Mouse (Mus musculus) kidney, embryonic 14.5 days (tissue): ENCODE results near the gene Crebl2. TPM values are rescaled to one million over a fixed set of nuclear protein-coding genes. Genes with fewer than 3 reads are reported as not detected.

Experiments used
- ATAC-seq: fragments of 200-750 bp; cut with Nextera tagmentation; 2 replicates; pipeline ENCODE4 v1.8.0; 2017; ENCODE audit warnings: moderate number of reproducible peaks, mild to moderate bottlenecking, moderate TSS enrichment, moderate library complexity; ENCODE audit not compliant: low FRiP score, low TSS enrichment
- H3K27ac ChIP-seq: fragments of 300-500 bp; sonication (generic); 2 replicates; pipeline ENCODE4 v1.5.1; 2014; ENCODE audit warnings: low read depth, mild to moderate bottlenecking, low read length, moderate library complexity, mixed read lengths
- H3K27me3 ChIP-seq: fragments of 300-500 bp; sonication (generic); 2 replicates; pipeline ENCODE4 v1.6.1; 2014; ENCODE audit warnings: mild to moderate bottlenecking, low read length; ENCODE audit not compliant: control insufficient read depth, insufficient read depth
- H3K36me3 ChIP-seq: fragments of 300-500 bp; sonication (generic); 2 replicates; pipeline ENCODE4 v1.6.1; 2014; ENCODE audit warnings: low read length, mixed read lengths; ENCODE audit not compliant: control insufficient read depth, insufficient read depth
- H3K4me1 ChIP-seq: fragments of 300-500 bp; sonication (generic); 2 replicates; pipeline ENCODE4 v1.6.1; 2014; ENCODE audit warnings: low read length, mixed read lengths; ENCODE audit not compliant: control insufficient read depth, insufficient read depth
- H3K4me2 ChIP-seq: fragments of 300-500 bp; sonication (generic); replicated peaks from 2 replicates; pipeline ENCODE4 v1.6.1; 2014; ENCODE audit warnings: low read depth, mild to moderate bottlenecking, low read length
- H3K4me3 ChIP-seq: fragments of 300-500 bp; sonication (generic); 2 replicates; pipeline ENCODE4 v1.5.1; 2014; ENCODE audit warnings: mild to moderate bottlenecking, low read length
- H3K9ac ChIP-seq: fragments of 300-500 bp; sonication (generic); 2 replicates; pipeline ENCODE4 v1.6.1; 2014; ENCODE audit warnings: low read depth, mild to moderate bottlenecking, low read length, moderate library complexity
- H3K9me3 ChIP-seq: fragments of 300-500 bp; sonication (generic); 2 replicates; pipeline ENCODE4 v1.6.1; 2016; ENCODE audit warnings: low read length; ENCODE audit not compliant: control insufficient read depth
- WGBS: fragments of 180-500 bp; shearing (Covaris S2); extraction: QIAGEN DNeasy Blood & Tissue Kit; methylation state at CpG from one replicate; pipeline ENCODE4 v1.1.7; 2014; 5-methylcytosine and 5-hydroxymethylcytosine counted together
- polyA plus RNA-seq: library from polyadenylated mRNA; unstranded; fragments of >200 nt; fragmentation: Nextera tagmentation; extraction: Ambion mirVana; gene quantifications from 2 replicates; pipeline ENCODE4 v1.2.1, GENCODE M21; 2014

The Crebl2 gene
- polyA plus RNA-seq, 1 experiment from 2014 or later, result 1.7 TPM

DNA sequence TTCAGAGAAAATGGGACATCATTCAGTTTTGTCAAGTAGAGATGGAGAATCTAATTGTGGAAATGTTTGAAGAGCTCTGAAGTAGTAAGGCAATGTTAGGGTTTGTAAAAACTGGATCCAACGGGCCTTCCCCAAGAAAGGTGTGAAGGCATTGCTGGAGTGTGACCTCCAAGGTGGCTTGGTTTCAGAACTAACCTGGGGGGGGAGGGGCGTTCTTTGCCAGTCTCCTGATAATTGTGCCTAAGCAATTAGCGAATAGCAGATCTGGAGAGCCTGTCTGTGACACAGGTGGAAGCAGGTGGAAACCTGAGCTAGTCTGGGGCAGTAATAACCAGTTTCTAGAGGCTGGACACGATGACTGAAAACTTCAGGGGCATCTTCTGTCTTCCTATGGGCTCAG lies 15.8 kb downstream of the Crebl2 start:
- Histone ChIP-seq H3K9ac (no peak overlapping the region), H3K4me1 (no peaks in the 10 kb centered on the region), H3K4me3 (no peak overlapping the region), H3K27ac (no peak overlapping the region), H3K9me3 (no peaks in the 10 kb centered on the region), H3K36me3 (no peaks in the 10 kb centered on the region), H3K27me3 (no peaks in the 10 kb centered on the region), H3K4me2 (no peak overlapping the region)
- WGBS, result 74% methylated on average over 4 of the region's 4 CpGs
- no peak for ATAC-seq

DNA sequence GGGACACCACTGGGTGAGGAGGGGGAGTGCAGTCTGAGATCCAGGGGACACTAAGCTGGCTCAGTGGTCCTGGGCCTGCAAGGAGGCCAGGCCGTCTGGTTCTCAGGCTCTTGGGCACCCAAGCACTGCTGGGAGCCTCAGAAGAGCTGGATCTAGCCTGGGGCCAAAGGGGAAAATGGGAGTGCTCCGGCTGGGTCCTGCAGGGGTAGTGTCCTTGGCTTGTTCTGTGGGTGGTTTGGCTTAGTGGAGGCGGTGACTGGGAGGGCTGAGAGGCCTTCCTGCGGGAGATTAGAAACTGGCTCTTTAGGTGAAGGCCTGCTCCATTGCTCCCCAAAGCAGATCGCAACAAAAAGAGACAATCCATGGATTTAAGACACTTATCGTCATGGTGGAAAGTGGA lies 16.4 kb downstream of the Crebl2 start:
- Histone ChIP-seq H3K4me3 (no peak overlapping the region), H3K9me3 (no peaks in the 10 kb centered on the region), H3K4me1 (no peaks in the 10 kb centered on the region), H3K27me3 (no peaks in the 10 kb centered on the region), H3K9ac (no peak overlapping the region), H3K27ac (no peak overlapping the region), H3K4me2 (no peak overlapping the region), H3K36me3 (no peaks in the 10 kb centered on the region)
- 80% methylated on average over 6 of the region's 6 CpGs for WGBS
- ATAC-seq, result no peak

DNA sequence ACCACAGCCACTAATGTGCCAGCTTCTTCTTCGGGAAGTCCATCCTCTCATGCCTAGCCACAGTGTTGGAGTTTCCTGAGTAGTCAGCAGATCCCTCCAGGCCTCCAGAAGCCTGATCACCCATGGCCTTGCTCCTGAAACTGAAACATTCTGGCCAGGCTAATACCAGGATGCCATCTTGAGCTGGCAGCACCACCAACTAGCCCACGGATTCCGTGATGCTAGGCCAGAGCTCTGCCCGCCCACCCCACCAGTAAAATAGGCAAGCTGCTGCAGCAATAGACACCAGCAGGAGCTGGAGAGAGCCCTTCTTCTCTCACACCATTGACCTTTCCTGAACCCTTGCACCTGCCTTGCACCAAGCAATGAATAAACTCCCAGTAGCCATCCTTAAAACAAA lies 17.6 kb downstream of the Crebl2 start:
- no peak overlapping the region for H3K4me3 ChIP-seq

DNA sequence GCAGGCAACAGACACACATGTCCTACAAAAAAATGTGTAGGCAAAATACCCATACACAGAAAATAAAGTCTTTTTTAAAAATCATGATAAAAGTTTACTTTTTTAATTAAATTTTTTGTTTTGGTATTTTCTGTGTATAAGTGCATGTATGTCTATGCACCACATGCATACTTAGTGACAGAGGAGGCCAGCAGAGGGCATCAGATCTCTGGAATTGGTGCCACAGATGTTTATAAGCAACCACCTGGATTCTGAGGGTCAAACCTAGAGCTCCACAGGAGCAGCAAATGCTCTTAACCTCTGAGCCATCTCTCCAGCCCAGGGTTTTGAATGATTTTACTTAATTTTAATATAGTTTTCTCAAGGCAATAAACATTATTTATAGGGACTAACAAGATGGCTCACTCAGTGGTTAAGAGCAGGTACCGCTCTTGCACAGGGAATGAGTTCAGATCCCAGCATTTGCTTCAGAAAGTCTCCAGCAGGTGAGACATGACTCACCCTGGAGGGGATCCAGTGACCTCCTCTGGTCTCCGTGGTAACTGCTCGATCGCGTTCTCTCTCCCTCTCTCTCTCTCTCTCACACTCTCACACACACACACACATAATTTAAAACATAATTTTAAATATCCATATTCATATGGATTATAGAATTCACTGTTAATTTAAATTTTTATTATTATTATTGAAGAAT lies 18.4 kb downstream of the Crebl2 start:
- Histone ChIP-seq H3K9ac (no peak overlapping the region), H3K27ac (no peak overlapping the region), H3K4me2 (no peak overlapping the region), H3K36me3 (no peaks in the 10 kb centered on the region), H3K9me3 (no peaks in the 10 kb centered on the region), H3K27me3 (no peaks in the 10 kb centered on the region), H3K4me1 (no peaks in the 10 kb centered on the region), H3K4me3 (no peak overlapping the region)
- ATAC-seq, result no peak
- WGBS, result 77% methylated on average over 5 of the region's 5 CpGs

More for the DNA sequence above, 17.6 kb downstream of the Crebl2 start:
- no peak overlapping the region for H3K9ac ChIP-seq
- ATAC-seq, result no peak
- H3K4me2 ChIP-seq, result no peak overlapping the region
- H3K9me3 ChIP-seq, result no peaks in the 10 kb centered on the region
- H3K4me1 ChIP-seq, result no peaks in the 10 kb centered on the region
- no peak overlapping the region for H3K27ac ChIP-seq
- no peaks in the 10 kb centered on the region for H3K27me3 ChIP-seq
- 91% methylated on average over 4 of the region's 4 CpGs for WGBS
- H3K36me3 ChIP-seq, result no peaks in the 10 kb centered on the region

DNA sequence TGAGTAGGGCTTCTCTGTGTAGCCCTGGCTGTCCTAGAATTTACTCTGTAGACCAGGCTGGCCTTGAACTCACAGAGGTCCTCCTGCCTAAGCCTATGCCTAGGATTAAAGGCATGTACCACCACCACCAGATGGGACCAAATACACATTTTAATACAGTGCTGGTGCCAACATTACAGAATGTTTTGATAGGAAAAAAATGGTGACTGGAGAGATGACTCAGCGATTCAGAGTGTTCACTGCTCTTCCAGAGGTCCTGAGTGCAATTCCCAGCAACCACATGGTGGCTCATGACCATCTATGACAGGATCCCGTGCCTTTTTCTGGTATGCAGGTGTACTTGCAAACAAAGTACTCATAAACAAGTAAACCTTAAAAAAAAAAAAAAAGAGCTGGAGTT lies 19.5 kb downstream of the Crebl2 start:
- Histone ChIP-seq H3K4me2 (no peak overlapping the region), H3K27ac (no peak overlapping the region), H3K27me3 (no peaks in the 10 kb centered on the region), H3K9me3 (no peaks in the 10 kb centered on the region), H3K4me3 (no peak overlapping the region), H3K9ac (no peak overlapping the region), H3K36me3 (no peaks in the 10 kb centered on the region), H3K4me1 (no peaks in the 10 kb centered on the region)
- ATAC-seq, result no peak
- 76% methylated on average over 2 of the region's 2 CpGs for WGBS

DNA sequence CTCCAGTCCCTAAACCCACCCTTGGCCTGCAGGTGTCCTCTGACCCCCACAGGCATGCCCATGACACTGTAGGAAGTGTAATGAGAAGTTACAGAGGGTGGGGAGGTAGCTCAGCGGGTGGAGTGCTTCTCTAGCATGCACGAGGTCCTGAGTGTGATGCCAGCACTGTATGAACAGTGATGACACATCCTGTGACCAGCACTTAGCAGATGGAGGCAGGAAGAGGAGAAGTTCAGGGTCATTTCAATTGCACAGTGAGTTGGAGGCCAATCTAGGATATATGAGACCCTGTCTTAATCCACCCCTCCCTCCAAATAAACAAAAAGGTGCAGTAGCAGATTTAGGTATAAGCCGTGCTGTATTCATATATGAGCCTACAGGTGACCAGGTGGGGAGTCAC lies 20.0 kb downstream of the Crebl2 start:
- Histone ChIP-seq H3K27ac (no peak overlapping the region), H3K9ac (no peak overlapping the region), H3K4me2 (no peak overlapping the region), H3K9me3 (no peaks in the 10 kb centered on the region), H3K36me3 (no peaks in the 10 kb centered on the region), H3K4me3 (no peak overlapping the region), H3K4me1 (no peaks in the 10 kb centered on the region), H3K27me3 (no peaks in the 10 kb centered on the region)
- ATAC-seq, result no peak
- WGBS, result 75% methylated on average over 3 of the region's 3 CpGs

DNA sequence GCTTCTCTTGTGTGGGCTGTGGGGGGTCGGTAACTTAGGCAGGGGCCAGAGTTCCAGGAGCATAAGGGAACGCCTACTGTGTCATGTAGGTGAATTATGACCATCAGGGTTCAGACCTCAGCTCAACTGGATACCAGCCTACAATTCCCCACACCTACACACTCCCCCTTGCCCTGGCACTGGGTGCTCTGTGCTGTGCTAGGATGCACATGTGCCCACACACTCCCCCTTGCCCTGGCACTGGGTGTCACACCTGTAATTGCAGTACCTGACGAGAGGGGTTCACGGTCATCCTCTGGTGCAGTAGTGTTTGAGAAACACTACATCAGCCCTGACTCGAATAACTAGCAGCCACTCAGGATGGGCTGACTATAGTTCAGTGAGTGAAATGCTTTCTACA lies 24.8 kb downstream of the Crebl2 start:
- no peak overlapping the region for H3K27ac ChIP-seq
- ATAC-seq, result no peak
- WGBS, result 60% methylated on average over 5 of the region's 5 CpGs
- 0 out of 2 replicates have a peak, but pooled peaks cover 4% of the 10 kb centered on the region for H3K4me1 ChIP-seq
- H3K27me3 ChIP-seq, result no peaks in the 10 kb centered on the region
- no peak overlapping the region for H3K9ac ChIP-seq
- no peaks in the 10 kb centered on the region; the same call in 1 of the 2 replicates for H3K36me3 ChIP-seq
- H3K4me3 ChIP-seq, result no peak overlapping the region
- no peaks in the 10 kb centered on the region for H3K9me3 ChIP-seq
- H3K4me2 ChIP-seq, result no peak overlapping the region

DNA sequence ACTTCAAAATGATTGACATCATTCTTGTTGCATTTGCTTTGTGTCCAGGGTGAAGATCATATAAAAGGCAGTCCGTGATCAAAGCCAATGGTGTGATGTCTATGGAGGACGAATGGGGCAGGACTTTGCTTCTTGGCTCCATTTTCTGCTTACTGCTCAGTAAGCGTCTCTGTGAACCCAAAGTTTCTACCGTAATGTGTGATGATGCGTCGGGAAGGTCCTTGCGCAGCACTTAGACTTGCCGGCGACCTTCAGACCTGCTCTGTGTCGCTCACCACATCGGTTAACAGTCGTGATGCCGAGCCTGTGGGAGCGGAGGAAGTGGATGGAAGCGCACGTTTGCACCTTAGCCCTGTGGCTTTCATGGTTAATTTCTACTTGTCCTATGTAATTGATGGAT lies 26.0 kb downstream of the Crebl2 start:
- no peak overlapping the region for H3K27ac ChIP-seq
- no peak overlapping the region for H3K4me2 ChIP-seq
- 86% methylated on average over 16 of the region's 16 CpGs for WGBS
- no peaks in the 10 kb centered on the region for H3K9me3 ChIP-seq
- no peak overlapping the region for H3K4me3 ChIP-seq
- H3K27me3 ChIP-seq, result no peaks in the 10 kb centered on the region
- H3K36me3 ChIP-seq, result no peaks in the 10 kb centered on the region; the same call in 1 of the 2 replicates
- no peak overlapping the region for H3K9ac ChIP-seq
- 0 out of 2 replicates have a peak, but pooled peaks cover 4% of the 10 kb centered on the region for H3K4me1 ChIP-seq
- ATAC-seq, result no peak

DNA sequence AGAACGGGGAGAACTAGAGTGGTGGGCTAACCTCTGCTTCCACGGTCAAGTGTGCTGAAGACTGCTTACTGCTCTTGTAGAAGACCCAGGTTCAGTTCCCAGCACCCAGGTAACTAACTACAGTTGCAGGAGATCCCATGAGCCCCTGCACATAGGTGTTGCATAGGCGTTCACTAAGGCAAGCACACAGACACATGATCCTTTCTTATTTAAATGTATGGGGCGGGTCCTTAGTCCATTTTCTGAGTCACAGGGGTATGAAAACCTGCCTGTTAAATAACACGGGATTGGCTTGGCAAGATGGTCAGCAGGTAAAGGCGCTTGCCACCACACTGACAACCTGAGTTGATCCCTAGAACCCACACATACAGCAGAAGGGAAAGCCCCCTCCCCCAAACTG lies 29.1 kb downstream of the Crebl2 start:
- H3K27ac ChIP-seq, result no peak overlapping the region
- H3K27me3 ChIP-seq, result no peaks in the 10 kb centered on the region
- H3K36me3 ChIP-seq, result no peaks in the 10 kb centered on the region; the same call in 1 of the 2 replicates
- H3K9me3 ChIP-seq, result no peaks in the 10 kb centered on the region
- H3K4me2 ChIP-seq, result no peak overlapping the region
- no peak overlapping the region for H3K9ac ChIP-seq
- H3K4me1 ChIP-seq, result peaks cover 11% of the 10 kb centered on the region; the same call in 1 of the 2 replicates
- no peak overlapping the region for H3K4me3 ChIP-seq
- ATAC-seq, result no peak
- 91% methylated on average over 6 of the region's 6 CpGs for WGBS
